8 mouse cellular contexts compared by ENCODE assay signal in genomic region chrX:71556115-71556941, GRCm38 (mm10). TPM values are rescaled to one million over a fixed set of nuclear protein-coding genes. Genes with fewer than 3 reads are reported as not detected.
DNase-seq lines count a peak whose midpoint lies in the region; ATAC-seq and TF ChIP-seq lines count a peak whose summit lies in the region.

No protein-coding gene starts in this region.

- peaks cover 7% of the 10 kb centered on the region; the same call in 1 of the 2 replicates for H3K36me3 ChIP-seq in lung, embryonic 14.5 days (ENCODE audit: insufficient read depth)
- peaks cover 16% of the 10 kb centered on the region for H3K36me3 ChIP-seq in forebrain, embryonic 12.5 days (replicated peaks)
- 0 out of 2 replicates have a peak, but pooled peaks cover 7% of the 10 kb centered on the region for H3K36me3 ChIP-seq in hindbrain, postnatal 0 days (ENCODE audit: insufficient read depth, low read length)
- H3K36me3 ChIP-seq in liver, embryonic 13.5 days: peaks cover 22% of the 10 kb centered on the region

- peak; percentile 35 for DNase-seq in lung, embryonic 14.5 days
- no peak for DNase-seq in lung, postnatal 25 days (ENCODE audit: low spot score)
- DNase-seq in adrenal gland, postnatal 36 days: peak; percentile 52 to 60
- DNase-seq in hindbrain, postnatal 0 days (ENCODE audit: low spot score): peak; percentile 43
- peak; percentile 39 for DNase-seq in liver, embryonic 13.5 days
- DNase-seq in retina, embryonic 14.5 days (ENCODE audit: low spot score): peak; percentile 26

- H3K4me1 ChIP-seq in lung, embryonic 14.5 days (ENCODE audit: insufficient read depth): no peaks in the 10 kb centered on the region
- no peaks in the 10 kb centered on the region for H3K4me1 ChIP-seq in forebrain, embryonic 12.5 days
- no peaks in the 10 kb centered on the region for H3K4me1 ChIP-seq in hindbrain, postnatal 0 days (ENCODE audit: insufficient read depth, low read length)
- H3K4me1 ChIP-seq in liver, embryonic 13.5 days (replicated peaks): peaks cover 14% of the 10 kb centered on the region

- peak overlapping the region; percentile 87 for H3K9ac ChIP-seq in lung, embryonic 14.5 days
- peak overlapping the region; percentile 97 for H3K9ac ChIP-seq in forebrain, embryonic 12.5 days
- peak overlapping the region; percentile 82 for H3K9ac ChIP-seq in hindbrain, postnatal 0 days (replicated peaks; ENCODE audit: low read length)
- H3K9ac ChIP-seq in liver, embryonic 13.5 days: peak overlapping the region; percentile 93

- H3K27me3 ChIP-seq in lung, embryonic 14.5 days (ENCODE audit: insufficient read depth, low read length): no peaks in the 10 kb centered on the region
- 0 out of 2 replicates have a peak, but pooled peaks cover 3% of the 10 kb centered on the region for H3K27me3 ChIP-seq in forebrain, embryonic 12.5 days
- H3K27me3 ChIP-seq in hindbrain, postnatal 0 days (ENCODE audit: insufficient read depth, low read length): no peaks in the 10 kb centered on the region
- 0 out of 2 replicates have a peak, but pooled peaks cover 5% of the 10 kb centered on the region for H3K27me3 ChIP-seq in liver, embryonic 13.5 days

- peak overlapping the region; percentile 56 for H3K4me2 ChIP-seq in lung, embryonic 14.5 days
- peak overlapping the region; percentile 55 for H3K4me2 ChIP-seq in forebrain, embryonic 12.5 days
- H3K4me2 ChIP-seq in hindbrain, postnatal 0 days (ENCODE audit: low read depth, low read length): peak overlapping the region; percentile 56
- peak overlapping the region; percentile 74 for H3K4me2 ChIP-seq in liver, embryonic 13.5 days

- peak overlapping the region; percentile 63 for H3K4me3 ChIP-seq in lung, embryonic 14.5 days (ENCODE audit: low read depth, low read length)
- H3K4me3 ChIP-seq in forebrain, embryonic 12.5 days (replicated peaks): peak overlapping the region; percentile 73
- peak overlapping the region; percentile 62 for H3K4me3 ChIP-seq in hindbrain, postnatal 0 days (ENCODE audit: low read length)
- H3K4me3 ChIP-seq in liver, embryonic 13.5 days (replicated peaks): peak overlapping the region; percentile 81

- peak; percentile 65 for ATAC-seq in lung, embryonic 14.5 days (ENCODE audit: insufficient read depth)
- peak; percentile 69 for ATAC-seq in forebrain, embryonic 12.5 days (ENCODE audit: low FRiP score)
- ATAC-seq in hindbrain, postnatal 0 days: peak; percentile 48
- ATAC-seq in liver, embryonic 13.5 days (ENCODE audit: low read depth): peak; percentile 66
- ATAC-seq in activated CD4-positive, CD25-positive, alpha-beta regulatory T cell, adult 4 months: no peak

- H3K9me3 ChIP-seq in lung, embryonic 14.5 days (ENCODE audit: low read depth, low read length): no peaks in the 10 kb centered on the region
- no peaks in the 10 kb centered on the region; the same call in 1 of the 2 replicates for H3K9me3 ChIP-seq in forebrain, embryonic 12.5 days
- H3K9me3 ChIP-seq in hindbrain, postnatal 0 days (ENCODE audit: low read length): no peaks in the 10 kb centered on the region
- H3K9me3 ChIP-seq in liver, embryonic 13.5 days (replicated peaks): peaks cover 4% of the 10 kb centered on the region; the same call in 1 of the 2 replicates

- 8% methylated on average over 59 of the region's 112 CpGs for WGBS in lung, embryonic 14.5 days
- 21% methylated on average over 56 of the region's 112 CpGs for WGBS in forebrain, embryonic 12.5 days
- WGBS in hindbrain, postnatal 0 days: 31% methylated on average over 69 of the region's 112 CpGs
- WGBS in liver, embryonic 13.5 days (ENCODE audit: insufficient replicate concordance): 18% methylated on average over 87 of the region's 112 CpGs

- peak overlapping the region; percentile 97 for H3K27ac ChIP-seq in lung, embryonic 14.5 days (ENCODE audit: low read depth)
- peak overlapping the region; percentile 98 for H3K27ac ChIP-seq in forebrain, embryonic 12.5 days
- H3K27ac ChIP-seq in hindbrain, postnatal 0 days: peak overlapping the region; percentile 92
- H3K27ac ChIP-seq in liver, embryonic 13.5 days: peak overlapping the region; percentile 94

- TF ChIP-seq CTCF in lung, embryonic 14.5 days (IDR thresholded peaks at IDR 0.05; ENCODE audit: low read depth): no peak
- TF ChIP-seq CTCF in hindbrain, postnatal 0 days (IDR thresholded peaks at IDR 0.05; ENCODE audit: low read depth): no peak

RNA-seq across cellular contexts. Expression of gene Hmgb3, which starts 0.6 kb away (rescaled TPM):
- polyA plus RNA-seq in lung, embryonic 14.5 days (2014; fragmentation: Nextera tagmentation; extraction: Ambion mirVana): 258 and 284 TPM in 2 replicates
- 100 to 1,000 TPM; 168 to 216 TPM for total RNA-seq in adrenal gland, postnatal 36 days (2021)
- 808 and 853 TPM in 2 replicates for polyA plus RNA-seq in forebrain, embryonic 12.5 days (2016; fragmentation: Nextera tagmentation; extraction: Ambion mirVana)
- 63.6 and 83.4 TPM in 2 replicates for total RNA-seq in hindbrain, postnatal 0 days (2014; rRNA removed)
- 411 and 423 TPM in 2 replicates for polyA plus RNA-seq in hindbrain, postnatal 0 days (2015; fragmentation: Nextera tagmentation; extraction: Ambion mirVana)
- 292 and 348 TPM in 2 replicates for polyA plus RNA-seq in liver, embryonic 13.5 days (2015; fragmentation: Nextera tagmentation; extraction: Ambion mirVana)
- polyA plus RNA-seq in activated CD4-positive, CD25-positive, alpha-beta regulatory T cell, adult 4 months (2017; shearing (Covaris generic)): 10 to 100 TPM; 49.8 to 60.4 TPM
